Mouse (Mus musculus): Measurements from ENCODE around the gene 2700097O09Rik.
"Not testable (repeated sequence)": the region's sequence is repeated elsewhere in the genome, so short reads cannot be mapped to it uniquely, and the experiment has no call there.

DNA sequence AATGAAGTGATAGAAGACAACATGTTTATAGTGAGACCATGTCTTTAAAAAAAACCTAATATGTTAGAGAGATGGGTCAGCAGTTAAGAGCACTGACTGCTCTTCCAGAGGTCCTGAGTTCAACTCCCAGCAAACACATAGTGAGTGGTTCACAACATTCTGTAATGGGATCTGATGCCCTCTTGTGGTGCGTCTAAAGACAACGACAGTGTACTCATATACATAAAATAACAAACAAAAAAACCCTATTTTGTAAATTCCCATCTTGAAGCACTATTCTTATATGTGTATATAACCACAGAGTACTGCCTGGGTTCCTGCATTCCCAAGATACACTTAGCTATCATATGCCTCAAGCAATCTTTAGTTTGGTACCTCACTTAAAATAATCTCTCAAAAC is 1.2 kb downstream of the 2700097O09Rik start:
- TF ChIP-seq CTCF (IDR thresholded peaks at IDR 0.05; ENCODE audit: borderline replicate concordance, insufficient read depth, low read depth, low read length); POLR2A (IDR thresholded peaks at IDR 0.05; ENCODE audit: borderline replicate concordance, insufficient read depth, low read length): not testable (repeated sequence)
